Comparison of ENCODE assay signal across 8 mouse cellular contexts in genomic region chr3:90076921-90077716, GRCm38 (mm10). TPM values are rescaled to one million over a fixed set of nuclear protein-coding genes. Genes with fewer than 3 reads are reported as not detected.
A peak's percentile ranks its signal among the peaks of the same experiment; 100 is the strongest.
DNase-seq lines count a peak whose midpoint lies in the region; ATAC-seq lines count a peak whose summit lies in the region.

No protein-coding gene starts in this region.

- H3K4me3 ChIP-seq in heart, embryonic 10.5 days = peak overlapping the region; percentile 38
- H3K4me3 ChIP-seq in kidney, embryonic 16.5 days (ENCODE audit: low read length) = no peak overlapping the region
- no peak overlapping the region for H3K4me3 ChIP-seq in liver, embryonic 13.5 days (replicated peaks)

- 11% methylated on average over 5 of the region's 5 CpGs for WGBS in heart, embryonic 10.5 days
- 11% methylated on average over 5 of the region's 5 CpGs for WGBS in kidney, embryonic 16.5 days
- 23% methylated on average over 5 of the region's 5 CpGs for WGBS in liver, embryonic 13.5 days (ENCODE audit: insufficient replicate concordance)

- no peaks in the 10 kb centered on the region for H3K27me3 ChIP-seq in heart, embryonic 10.5 days (ENCODE audit: insufficient read depth, poor library complexity, severe bottlenecking)
- H3K27me3 ChIP-seq in kidney, embryonic 16.5 days (ENCODE audit: insufficient read depth, low read length) = no peaks in the 10 kb centered on the region
- 0 out of 2 replicates have a peak, but pooled peaks cover 3% of the 10 kb centered on the region for H3K27me3 ChIP-seq in liver, embryonic 13.5 days

- no peaks in the 10 kb centered on the region for H3K9me3 ChIP-seq in heart, embryonic 10.5 days
- no peaks in the 10 kb centered on the region for H3K9me3 ChIP-seq in kidney, embryonic 16.5 days (ENCODE audit: low read length)
- H3K9me3 ChIP-seq in liver, embryonic 13.5 days (replicated peaks) = no peaks in the 10 kb centered on the region

- ATAC-seq in kidney, embryonic 16.5 days (ENCODE audit: low FRiP score, low TSS enrichment) = no peak
- ATAC-seq in liver, embryonic 13.5 days (ENCODE audit: low read depth) = no peak

- no peaks in the 10 kb centered on the region for H3K36me3 ChIP-seq in heart, embryonic 10.5 days
- H3K36me3 ChIP-seq in kidney, embryonic 16.5 days (ENCODE audit: insufficient read depth, low read length) = no peaks in the 10 kb centered on the region
- H3K36me3 ChIP-seq in liver, embryonic 13.5 days = no peaks in the 10 kb centered on the region

- no peak overlapping the region; the same call in 1 of the 2 replicates for H3K9ac ChIP-seq in kidney, embryonic 16.5 days (replicated peaks; ENCODE audit: low read length)
- 0 out of 2 replicates have a peak overlapping the region, but pooled peaks have one; percentile 19 for H3K9ac ChIP-seq in liver, embryonic 13.5 days

- DNase-seq in A20 (ENCODE audit: low read depth, low spot score) = peak; percentile 85
- peak; percentile 96 for DNase-seq in ZHBTc4 (ENCODE audit: low read depth, low spot score)
- DNase-seq in embryo, embryonic 11 days = peak; percentile 86
- peak; percentile 86 for DNase-seq in heart, embryonic 10.5 days (ENCODE audit: low spot score)
- DNase-seq in liver, embryonic 13.5 days = peak; percentile 54
- DNase-seq in retina, adult 2 months (ENCODE audit: low read depth, low spot score) = peak; percentile 60
- DNase-seq in thymus, postnatal 25 days = peak; percentile 83

- peak overlapping the region; percentile 34 for H3K4me2 ChIP-seq in kidney, embryonic 16.5 days (replicated peaks; ENCODE audit: low read depth, low read length)
- no peak overlapping the region for H3K4me2 ChIP-seq in liver, embryonic 13.5 days

- H3K27ac ChIP-seq in heart, embryonic 10.5 days = peak overlapping the region; percentile 67; the same call in 1 of the 2 replicates
- H3K27ac ChIP-seq in kidney, embryonic 16.5 days (ENCODE audit: low read length) = 0 out of 2 replicates have a peak overlapping the region, but pooled peaks have one; percentile 0
- no peak overlapping the region; the same call in 1 of the 2 replicates for H3K27ac ChIP-seq in liver, embryonic 13.5 days

- H3K4me1 ChIP-seq in heart, embryonic 10.5 days = peaks cover 33% of the 10 kb centered on the region
- H3K4me1 ChIP-seq in kidney, embryonic 16.5 days (ENCODE audit: insufficient read depth, low read length) = peaks cover 30% of the 10 kb centered on the region
- H3K4me1 ChIP-seq in liver, embryonic 13.5 days (replicated peaks) = peaks cover 44% of the 10 kb centered on the region

RNA-seq across cellular contexts. Expression of gene Tpm3, which starts 4.7 kb away (rescaled TPM):
- polyA plus RNA-seq in heart, embryonic 10.5 days (2016; fragmentation: Nextera tagmentation; extraction: Ambion mirVana) = 391 and 489 TPM in 2 replicates
- 543 and 583 TPM in 2 replicates for polyA plus RNA-seq in kidney, embryonic 16.5 days (2015; fragmentation: Nextera tagmentation; extraction: Ambion mirVana)
- 246 and 283 TPM in 2 replicates for polyA plus RNA-seq in liver, embryonic 13.5 days (2015; fragmentation: Nextera tagmentation; extraction: Ambion mirVana)

RNA-seq across cellular contexts. Expression of gene Ubap2l, which starts 24.7 kb away (rescaled TPM):
- 174 and 197 TPM in 2 replicates for polyA plus RNA-seq in heart, embryonic 10.5 days (2016; fragmentation: Nextera tagmentation; extraction: Ambion mirVana)
- 152 and 198 TPM in 2 replicates for polyA plus RNA-seq in kidney, embryonic 16.5 days (2015; fragmentation: Nextera tagmentation; extraction: Ambion mirVana)
- 72.2 and 91.6 TPM in 2 replicates for polyA plus RNA-seq in liver, embryonic 13.5 days (2015; fragmentation: Nextera tagmentation; extraction: Ambion mirVana)

RNA-seq across cellular contexts. Expression of gene 4933434E20Rik, which starts 25.7 kb away (rescaled TPM):
- 172 and 185 TPM in 2 replicates for polyA plus RNA-seq in heart, embryonic 10.5 days (2016; fragmentation: Nextera tagmentation; extraction: Ambion mirVana)
- 184 and 187 TPM in 2 replicates for polyA plus RNA-seq in kidney, embryonic 16.5 days (2015; fragmentation: Nextera tagmentation; extraction: Ambion mirVana)
- polyA plus RNA-seq in liver, embryonic 13.5 days (2015; fragmentation: Nextera tagmentation; extraction: Ambion mirVana) = 99.3 and 110 TPM in 2 replicates

RNA-seq across cellular contexts. Expression of gene Nup210l, which starts 26.8 kb away (rescaled TPM):
- 0.46 and 0.48 TPM in 2 replicates for polyA plus RNA-seq in heart, embryonic 10.5 days (2016; fragmentation: Nextera tagmentation; extraction: Ambion mirVana)
- 0.36 and 0.60 TPM in 2 replicates for polyA plus RNA-seq in kidney, embryonic 16.5 days (2015; fragmentation: Nextera tagmentation; extraction: Ambion mirVana)
- 0.05 and 0.08 TPM in 2 replicates for polyA plus RNA-seq in liver, embryonic 13.5 days (2015; fragmentation: Nextera tagmentation; extraction: Ambion mirVana)
